Mouse (Mus musculus) CD4-positive, CD25-positive, alpha-beta regulatory T cell, adult 4 months (primary cell): Measurements from ENCODE around the gene Ccdc169. TPM values are rescaled to one million over a fixed set of nuclear protein-coding genes. Genes with fewer than 3 reads are reported as not detected.
"Not testable (repeated sequence)": the region's sequence is repeated elsewhere in the genome, so short reads cannot be mapped to it uniquely, and the experiment has no call there.

ENCODE experiments used
- ATAC-seq: one replicate; pipeline ENCODE4 v1.8.0; 2017
- polyA plus RNA-seq, 2 experiments: library from polyadenylated mRNA; unstranded; fragments of 100-300 nt; shearing (Covaris generic); gene quantifications; one replicate each; pipeline ENCODE4 v1.2.1; 2017

The Ccdc169 gene
- polyA plus RNA-seq, 2 experiments from 2014 or later: not detected

- no peak for ATAC-seq
These were observed 58.6 kb downstream of the Ccdc169 start for GRCm38 (mm10) chr3:55195581-55196327.

- no peak for ATAC-seq
These were observed 59.2 kb downstream of the Ccdc169 start for GRCm38 (mm10) chr3:55196328-55196710.

- ATAC-seq: not testable (repeated sequence)
These were observed 66.5 kb downstream of the Ccdc169 start for GRCm38 (mm10) chr3:55203621-55204020.

GRCm38 (mm10) chr3:55206413-55206812 is 69.3 kb downstream of the Ccdc169 start:
- ATAC-seq: no peak

- ATAC-seq: no peak
These were observed 70.5 kb downstream of the Ccdc169 start for GRCm38 (mm10) chr3:55207665-55208064.

GRCm38 (mm10) chr3:55212254-55212653 is 75.1 kb downstream of the Ccdc169 start:
- ATAC-seq: no peak

GRCm38 (mm10) chr3:55213785-55214184 is 76.6 kb downstream of the Ccdc169 start:
- no peak for ATAC-seq

- no peak for ATAC-seq
These were observed 77.3 kb downstream of the Ccdc169 start for GRCm38 (mm10) chr3:55214413-55214812.

GRCm38 (mm10) chr3:55222502-55222901 is 85.4 kb downstream of the Ccdc169 start:
- no peak for ATAC-seq

Other genes with a start within 250 kb of the Ccdc169 start
- gene Sertm1, start 221.5 kb upstream of the Ccdc169 start, polyA plus RNA-seq: not detected
- not detected for gene Ccna1, start 81.8 kb upstream of the Ccdc169 start, polyA plus RNA-seq
- gene Spg20, start 25.2 kb upstream of the Ccdc169 start, polyA plus RNA-seq: 10 to 100 TPM; 21.3 to 24.7 TPM
- gene Sohlh2, start 44.7 kb downstream of the Ccdc169 start, polyA plus RNA-seq: not detected
- gene Dclk1, start 105.0 kb downstream of the Ccdc169 start, polyA plus RNA-seq: under 1 TPM; 0.16 to 0.50 TPM